Mouse (Mus musculus) midbrain, embryonic 15.5 days (tissue): ENCODE data around the gene Nlrp9c. TPM values are rescaled to one million over a fixed set of nuclear protein-coding genes. Genes with fewer than 3 reads are reported as not detected.
"Not testable (repeated sequence)": the region's sequence is repeated elsewhere in the genome, so short reads cannot be mapped to it uniquely, and the experiment has no call there.

Experiments used
- ATAC-seq: fragments of 200-750 bp; cut with Nextera tagmentation; replicated peaks from 2 replicates; pipeline ENCODE4 v1.8.0; 2017; ENCODE audit warnings: moderate TSS enrichment
- H3K27ac ChIP-seq: fragments of 300-500 bp; sonication (generic); 2 replicates; pipeline ENCODE4 v1.5.1; 2015; ENCODE audit warnings: mild to moderate bottlenecking, inconsistent platforms
- H3K27me3 ChIP-seq: fragments of 300-500 bp; sonication (generic); replicated peaks from 2 replicates; pipeline ENCODE4 v1.6.1; 2015; ENCODE audit warnings: inconsistent platforms
- H3K36me3 ChIP-seq: fragments of 300-500 bp; sonication (generic); replicated peaks from 2 replicates; pipeline ENCODE4 v1.6.1; 2015; ENCODE audit warnings: inconsistent platforms
- H3K4me1 ChIP-seq: fragments of 300-500 bp; sonication (generic); 2 replicates; pipeline ENCODE4 v1.6.1; 2015; ENCODE audit warnings: inconsistent platforms
- H3K4me2 ChIP-seq: fragments of 300-500 bp; sonication (generic); 2 replicates; pipeline ENCODE4 v1.6.1; 2015; ENCODE audit warnings: inconsistent platforms, mild to moderate bottlenecking, moderate library complexity
- H3K4me3 ChIP-seq: fragments of 300-500 bp; sonication (generic); 2 replicates; pipeline ENCODE4 v1.5.1; 2015; ENCODE audit warnings: mild to moderate bottlenecking, inconsistent platforms
- H3K9ac ChIP-seq: fragments of 300-500 bp; sonication (generic); 2 replicates; pipeline ENCODE4 v1.6.1; 2015; ENCODE audit warnings: mild to moderate bottlenecking, inconsistent platforms
- H3K9me3 ChIP-seq: fragments of 300-500 bp; sonication (generic); 2 replicates; pipeline ENCODE4 v1.6.1; 2016; ENCODE audit warnings: inconsistent platforms
- WGBS: fragments of 180-500 bp; shearing (Covaris S2); methylation state at CpG from one replicate; pipeline ENCODE4 v1.1.7; 2015; ENCODE audit warnings: mixed read lengths; 5-methylcytosine and 5-hydroxymethylcytosine counted together
- polyA plus RNA-seq: library from polyadenylated mRNA; unstranded; fragments of >200 nt; fragmentation: Nextera tagmentation; extraction: Ambion mirVana; gene quantifications from 2 replicates; pipeline ENCODE4 v1.2.1, GENCODE M21; 2015

The Nlrp9c gene
- polyA plus RNA-seq, result not detected in 2 replicates

DNA sequence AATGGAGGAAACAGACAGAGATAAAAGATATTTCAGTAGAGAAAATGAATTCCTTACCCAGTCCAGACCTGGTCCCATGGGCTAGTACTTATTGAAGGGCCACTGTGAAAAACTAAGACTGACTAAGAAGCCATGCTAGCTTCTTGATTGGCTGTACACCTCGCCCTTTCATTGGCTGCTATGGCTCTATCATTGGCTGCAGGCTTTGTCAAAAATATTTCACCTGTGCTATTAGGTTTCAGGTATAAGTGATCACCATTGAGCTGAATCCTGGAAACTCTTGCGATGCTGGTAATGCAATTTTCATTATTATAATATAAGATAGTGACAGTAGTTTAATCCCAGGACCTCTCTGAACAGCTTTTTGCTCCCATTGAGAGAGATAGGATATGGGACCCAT lies at the start of gene Nlrp9c:
Gene Nlrp9c (minus strand): TSS at position 101 of the 400 bp plus-strand sequence.
- H3K27me3 ChIP-seq, H3K4me2 ChIP-seq, H3K4me1 ChIP-seq, H3K27ac ChIP-seq, H3K9ac ChIP-seq, ATAC-seq, H3K36me3 ChIP-seq, H3K4me3 ChIP-seq, H3K9me3 ChIP-seq: not testable (repeated sequence)
- 62% methylated on average over 2 of the region's 2 CpGs for WGBS

DNA sequence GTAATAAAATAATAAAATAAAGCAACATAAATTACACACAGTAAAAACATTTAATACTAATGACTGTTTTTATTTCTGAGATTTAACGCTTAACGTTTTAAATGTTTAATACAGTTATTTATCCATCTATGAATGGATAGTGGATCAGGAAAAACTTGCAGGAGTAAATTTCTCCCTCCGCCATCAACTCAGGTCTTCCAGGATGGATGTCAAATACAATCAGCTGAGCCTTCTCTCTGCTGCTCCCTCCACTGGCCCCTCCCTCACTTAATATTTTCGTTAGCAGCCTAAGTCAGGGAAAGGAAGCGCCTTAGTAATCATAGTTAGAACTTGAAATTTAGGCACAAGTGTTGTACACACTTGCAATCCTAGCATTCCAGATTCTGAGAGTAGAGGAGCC lies 31.3 kb upstream of the Nlrp9c start, which contains the start of gene Nlrp4a:
Gene Nlrp4a (plus strand): TSS at position 301 of the 400 bp plus-strand sequence.
- Histone ChIP-seq H3K36me3 (no peaks in the 10 kb centered on the region), H3K4me2 (no peak within 1 kb of the TSS), H3K4me1 (no peaks in the 10 kb centered on the region), H3K27ac (no peak within 1 kb of the TSS), H3K9me3 (no peaks in the 10 kb centered on the region), H3K9ac (no peak within 1 kb of the TSS), H3K4me3 (no peak within 1 kb of the TSS), H3K27me3 (no peaks in the 10 kb centered on the region)
- 88% methylated on average over 5 of the region's 5 CpGs for WGBS
- ATAC-seq, result no peak

DNA sequence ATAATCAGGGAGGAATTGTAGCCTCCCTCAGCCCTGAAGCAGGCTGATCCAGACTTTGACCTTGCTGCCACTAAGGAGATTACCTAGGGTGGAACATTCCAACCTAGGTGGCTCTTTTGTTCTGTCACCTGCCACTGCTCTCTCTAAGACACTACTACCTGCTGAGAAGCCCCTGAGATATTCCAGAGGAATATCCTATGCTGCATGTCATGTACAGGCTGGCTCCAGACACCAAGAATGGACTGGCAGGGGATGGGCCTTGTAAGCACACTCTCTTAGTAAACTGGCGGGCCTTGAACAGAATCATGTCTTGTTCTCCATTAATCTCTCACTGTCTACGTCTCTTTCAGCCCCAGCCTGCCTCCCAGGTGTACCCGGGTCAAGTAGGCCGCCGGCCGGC lies 11.7 kb downstream of the Nlrp9c start:
- not testable (repeated sequence) for H3K9me3 ChIP-seq, H3K4me1 ChIP-seq, H3K36me3 ChIP-seq, H3K27ac ChIP-seq, H3K9ac ChIP-seq, ATAC-seq, H3K4me2 ChIP-seq, H3K27me3 ChIP-seq, H3K4me3 ChIP-seq
- WGBS, result 85% methylated on average over 6 of the region's 6 CpGs

DNA sequence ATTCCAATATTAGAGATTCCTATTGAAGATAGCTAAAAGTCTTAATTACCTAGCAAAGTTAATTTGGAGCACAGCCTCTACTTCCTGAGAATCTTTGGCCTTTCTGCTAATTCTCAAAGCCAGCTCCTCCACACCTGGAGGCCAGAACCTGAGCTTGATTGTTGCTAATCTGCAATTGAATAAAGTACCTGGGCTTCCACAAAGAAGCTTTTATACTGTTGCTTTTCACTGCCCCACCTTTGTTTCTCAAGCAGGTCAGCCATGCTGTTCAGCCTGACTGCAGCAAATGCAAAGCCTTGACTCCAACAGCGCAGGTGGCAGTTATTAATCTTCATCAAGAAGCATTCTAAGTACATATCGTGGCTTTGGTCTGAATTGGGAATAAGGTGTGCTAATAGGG lies 12.4 kb downstream of the Nlrp9c start:
- not testable (repeated sequence) for H3K4me3 ChIP-seq, H3K4me2 ChIP-seq, H3K9ac ChIP-seq, H3K27me3 ChIP-seq, ATAC-seq, H3K4me1 ChIP-seq, H3K27ac ChIP-seq, H3K9me3 ChIP-seq, H3K36me3 ChIP-seq
- WGBS, result 79% methylated on average over 2 of the region's 2 CpGs

DNA sequence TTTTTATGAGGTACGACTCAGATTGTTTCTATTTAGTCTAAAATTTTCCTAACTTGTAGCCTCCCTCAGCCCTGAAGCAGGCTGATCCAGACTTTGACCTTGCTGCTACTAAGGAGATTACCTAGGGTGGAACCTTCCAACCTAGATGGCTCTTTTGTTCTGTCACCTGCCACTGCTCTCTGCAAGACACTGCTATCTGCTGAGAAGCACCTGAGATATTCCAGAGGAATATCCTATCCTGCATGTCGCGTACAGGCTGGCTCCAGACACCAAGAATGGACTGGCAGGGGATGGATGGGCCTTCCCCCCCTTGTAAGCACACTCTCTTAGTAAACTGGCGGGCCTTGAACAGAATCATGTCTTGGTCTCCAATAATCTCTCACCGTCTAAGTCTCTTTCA lies 16.8 kb downstream of the Nlrp9c start:
- not testable (repeated sequence) for H3K4me3 ChIP-seq, H3K4me2 ChIP-seq, H3K36me3 ChIP-seq, H3K9me3 ChIP-seq, H3K27me3 ChIP-seq, H3K27ac ChIP-seq, H3K9ac ChIP-seq, ATAC-seq, H3K4me1 ChIP-seq
- 77% methylated on average over 5 of the region's 5 CpGs for WGBS

DNA sequence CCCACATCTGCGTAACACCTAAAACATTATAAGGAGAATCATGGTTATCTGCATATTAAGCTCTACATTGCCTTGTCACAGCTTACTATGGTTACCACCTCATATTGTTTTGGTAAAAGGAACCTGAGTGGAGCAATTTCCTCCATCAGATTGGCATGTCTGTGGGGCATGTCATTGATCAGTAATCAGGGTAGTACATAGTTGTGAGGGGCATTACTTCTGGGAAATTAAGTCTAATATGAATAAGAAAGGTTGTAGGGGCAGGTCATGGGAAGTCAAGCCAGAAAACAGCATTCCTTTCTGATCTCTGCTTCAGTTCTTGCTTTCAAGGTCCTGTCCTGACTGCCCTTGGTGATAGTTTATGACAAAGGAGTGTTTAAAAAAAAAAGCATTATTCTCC lies 22.7 kb downstream of the Nlrp9c start:
- Histone ChIP-seq H3K4me1 (no peaks in the 10 kb centered on the region), H3K9ac (no peak overlapping the region), H3K4me3 (no peak overlapping the region), H3K9me3 (0 out of 2 replicates have a peak, but pooled peaks cover 5% of the 10 kb centered on the region), H3K27me3 (no peaks in the 10 kb centered on the region), H3K36me3 (no peaks in the 10 kb centered on the region), H3K27ac (no peak overlapping the region), H3K4me2 (no peak overlapping the region)
- WGBS, result 91% methylated on average over 1 of the region's 1 CpGs
- ATAC-seq, result no peak

DNA sequence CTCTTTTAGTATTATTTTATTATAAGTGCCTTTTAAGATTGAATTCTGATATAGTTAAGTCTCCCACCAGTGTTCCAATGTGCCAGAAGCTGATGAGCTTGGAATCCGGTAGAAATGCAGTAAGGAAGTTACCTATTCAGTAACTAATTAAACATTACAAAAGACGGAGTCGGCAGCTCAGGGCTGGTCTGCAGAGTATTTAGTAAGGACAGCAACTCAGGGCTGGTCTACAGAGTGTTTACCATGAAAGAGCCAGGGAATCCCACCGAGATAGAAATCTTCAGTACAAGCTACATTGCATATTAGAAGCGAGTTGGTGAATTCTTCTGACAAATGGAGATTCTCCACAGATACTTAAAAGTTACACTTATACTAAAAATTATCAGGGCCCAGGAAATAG lies 30.3 kb downstream of the Nlrp9c start:
- H3K9me3 ChIP-seq, H3K4me2 ChIP-seq, ATAC-seq, H3K27me3 ChIP-seq, H3K4me1 ChIP-seq, H3K4me3 ChIP-seq, H3K9ac ChIP-seq, H3K36me3 ChIP-seq, H3K27ac ChIP-seq: not testable (repeated sequence)
- 87% methylated on average over 5 of the region's 5 CpGs for WGBS

DNA sequence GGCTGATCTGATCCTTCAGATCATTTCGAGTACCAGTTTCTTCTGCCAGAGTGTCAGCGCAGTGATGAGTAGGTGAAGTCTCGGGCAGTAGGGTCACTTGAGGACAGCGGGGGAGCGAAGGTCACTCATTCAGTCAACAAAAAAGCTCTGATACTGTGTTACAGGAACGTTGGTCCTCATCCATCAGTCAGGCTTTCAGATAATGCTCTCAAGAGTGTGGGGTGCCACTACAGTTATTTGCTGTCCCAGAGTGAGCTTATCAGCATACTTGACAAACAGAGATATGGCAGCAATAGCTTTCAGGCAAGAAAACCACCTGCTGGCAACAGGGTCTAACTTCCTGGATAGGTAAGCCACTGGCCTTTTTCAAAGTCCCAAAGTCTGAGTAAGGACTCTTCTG lies 46.8 kb downstream of the Nlrp9c start:
- H3K4me2 ChIP-seq, H3K4me1 ChIP-seq, H3K9me3 ChIP-seq, H3K9ac ChIP-seq, H3K27ac ChIP-seq, H3K4me3 ChIP-seq, ATAC-seq, H3K36me3 ChIP-seq, H3K27me3 ChIP-seq: not testable (repeated sequence)
- 90% methylated on average over 6 of the region's 6 CpGs for WGBS

DNA sequence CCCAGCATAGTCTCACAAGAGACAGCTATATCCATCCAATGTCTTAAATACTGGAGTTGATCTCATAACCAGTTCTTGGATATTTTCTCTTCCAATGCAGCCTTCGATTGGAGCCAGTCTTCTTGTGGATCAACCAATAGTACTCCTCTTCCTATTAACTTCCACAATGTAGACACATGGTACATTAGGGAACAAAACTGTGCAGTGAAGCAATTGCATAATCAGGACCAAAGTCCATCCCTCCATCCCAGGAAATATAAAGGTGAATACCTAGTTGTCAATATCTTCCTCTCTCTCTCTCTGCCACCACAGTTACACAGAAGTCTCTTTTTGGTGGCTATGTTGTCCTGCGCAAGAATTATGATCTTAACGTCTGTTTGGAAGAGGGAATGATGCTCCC lies 51.2 kb downstream of the Nlrp9c start:
- H3K27me3 ChIP-seq, H3K4me1 ChIP-seq, ATAC-seq, H3K36me3 ChIP-seq, H3K27ac ChIP-seq, H3K9ac ChIP-seq, H3K4me2 ChIP-seq, H3K4me3 ChIP-seq, H3K9me3 ChIP-seq: not testable (repeated sequence)
- 74% methylated on average over 3 of the region's 3 CpGs for WGBS

DNA sequence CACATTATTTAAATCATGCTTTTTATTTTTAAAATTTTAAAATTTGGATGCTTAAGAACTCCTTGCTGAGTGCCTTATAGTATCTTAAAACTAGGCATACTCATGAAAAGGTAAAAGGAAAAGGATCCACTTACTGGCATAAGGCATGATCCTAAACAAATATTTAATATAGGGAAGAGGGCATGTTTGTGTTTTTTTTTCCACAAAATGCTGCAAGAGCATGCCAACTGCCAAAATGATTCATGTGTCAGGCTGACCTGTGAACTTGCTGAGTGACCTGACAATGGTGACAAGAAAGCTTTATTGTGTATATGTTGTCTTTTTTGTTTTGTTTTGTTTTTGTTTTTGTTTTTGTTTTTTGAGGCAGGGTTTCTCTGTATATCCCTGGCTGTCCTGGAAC lies 53.3 kb downstream of the Nlrp9c start:
- ATAC-seq, H3K9ac ChIP-seq, H3K9me3 ChIP-seq, H3K4me3 ChIP-seq, H3K4me1 ChIP-seq, H3K4me2 ChIP-seq, H3K27ac ChIP-seq, H3K27me3 ChIP-seq, H3K36me3 ChIP-seq: not testable (repeated sequence)

DNA sequence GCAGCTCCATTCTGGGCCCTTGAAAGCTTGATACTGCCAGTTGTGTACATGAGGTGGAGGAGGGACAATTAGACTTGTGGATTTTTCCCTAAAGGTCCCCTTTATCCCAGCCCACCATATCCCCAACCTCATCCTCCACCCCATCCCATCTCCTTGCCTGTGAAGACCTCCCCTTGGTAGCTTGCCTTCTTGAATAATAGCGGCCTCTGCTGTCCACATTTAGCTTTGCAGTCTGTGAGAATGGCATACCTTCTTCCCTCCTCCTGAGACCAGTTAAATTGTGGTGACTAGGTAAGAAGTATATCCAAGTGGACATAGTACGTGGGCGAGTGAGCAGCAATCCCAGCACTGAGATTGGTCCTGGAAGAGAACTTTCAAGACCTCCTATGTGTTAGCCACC lies 83.1 kb downstream of the Nlrp9c start:
- H3K36me3 ChIP-seq, H3K9ac ChIP-seq, H3K4me1 ChIP-seq, H3K9me3 ChIP-seq, ATAC-seq, H3K4me2 ChIP-seq, H3K4me3 ChIP-seq, H3K27me3 ChIP-seq, H3K27ac ChIP-seq: not testable (repeated sequence)
- WGBS, result 72% methylated on average over 3 of the region's 3 CpGs

DNA sequence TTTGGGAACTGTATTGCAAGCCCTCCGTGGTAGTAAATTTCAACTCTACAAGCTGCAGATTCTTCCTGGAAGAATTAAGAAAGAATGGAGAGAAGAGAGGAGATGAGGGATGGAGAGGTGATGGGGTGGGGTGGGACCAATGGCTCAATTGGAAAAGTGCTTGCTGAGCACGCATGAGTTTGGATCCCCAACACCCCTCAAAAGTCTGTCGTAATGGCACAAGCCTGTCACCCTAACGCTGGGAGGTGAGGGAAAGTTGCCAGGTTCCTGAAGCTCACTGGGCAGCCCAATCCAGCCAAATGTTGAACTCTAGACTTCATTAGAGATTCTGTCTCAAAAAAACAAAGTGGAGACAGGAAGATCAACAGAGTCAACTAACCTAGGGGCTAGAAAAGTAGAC lies 87.7 kb downstream of the Nlrp9c start:
- ATAC-seq, H3K27ac ChIP-seq, H3K9ac ChIP-seq: not testable (repeated sequence)

DNA sequence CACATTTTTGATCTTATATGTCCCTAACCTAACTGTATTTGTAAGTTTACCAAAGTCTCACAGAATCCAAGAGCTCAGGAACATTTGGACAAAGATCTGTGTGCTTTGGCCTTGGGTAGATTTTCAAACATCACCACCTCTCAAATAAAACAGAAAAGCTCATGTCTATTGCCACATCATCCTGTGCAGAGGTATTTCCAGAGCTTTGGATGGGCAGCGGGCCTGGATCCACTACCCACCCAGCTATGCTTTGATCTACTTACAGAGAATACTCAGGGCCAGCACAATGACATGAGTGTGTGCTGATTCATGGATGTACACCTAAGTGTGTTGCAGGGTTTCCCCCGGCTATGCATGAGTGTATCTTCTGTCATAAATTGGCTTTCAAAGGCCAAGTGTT lies 88.3 kb downstream of the Nlrp9c start:
- WGBS, result 75% methylated on average over 2 of the region's 2 CpGs
- H3K4me3 ChIP-seq, H3K4me2 ChIP-seq, ATAC-seq, H3K27ac ChIP-seq, H3K4me1 ChIP-seq, H3K27me3 ChIP-seq, H3K9ac ChIP-seq, H3K9me3 ChIP-seq, H3K36me3 ChIP-seq: not testable (repeated sequence)

More for the DNA sequence above, 87.7 kb downstream of the Nlrp9c start:
- H3K27me3 ChIP-seq, H3K4me3 ChIP-seq, H3K36me3 ChIP-seq, H3K4me2 ChIP-seq, H3K4me1 ChIP-seq, H3K9me3 ChIP-seq: not testable (repeated sequence)
- WGBS, result 81% methylated on average over 4 of the region's 4 CpGs

DNA sequence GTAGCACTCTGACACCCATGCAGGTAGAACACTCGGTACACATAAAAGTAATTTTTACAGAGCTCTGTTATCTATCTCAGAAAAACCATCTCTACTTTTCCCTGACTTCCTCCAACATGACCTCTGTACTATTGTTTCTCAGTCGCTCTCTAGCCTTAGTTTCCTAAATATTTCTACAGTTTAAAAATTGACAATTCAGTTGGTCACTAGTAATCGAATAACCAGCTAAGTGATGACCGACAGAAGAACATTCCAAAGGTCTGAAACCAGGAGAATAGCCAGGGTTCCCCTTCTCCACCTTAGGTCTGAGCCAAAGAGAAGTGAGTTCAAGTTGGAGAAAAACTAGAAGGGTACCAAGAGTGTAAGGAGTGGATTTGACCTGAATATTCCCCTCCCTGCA lies 91.7 kb downstream of the Nlrp9c start:
- not testable (repeated sequence) for H3K9ac ChIP-seq, H3K27ac ChIP-seq, H3K27me3 ChIP-seq, H3K9me3 ChIP-seq, H3K4me3 ChIP-seq, H3K4me1 ChIP-seq, ATAC-seq, H3K36me3 ChIP-seq, H3K4me2 ChIP-seq
- 83% methylated on average over 4 of the region's 4 CpGs for WGBS
